Mouse (Mus musculus) midbrain, embryonic 10.5 days (tissue): Measurements from ENCODE around the gene Olig1. TPM values are rescaled to one million over a fixed set of nuclear protein-coding genes. Genes with fewer than 3 reads are reported as not detected.
A peak's percentile ranks its signal among the peaks of the same experiment; 100 is the strongest.

ENCODE experiments used
- DNase-seq: peaks from one replicate; pipeline ENCODE4 v3.0.0-alpha.2; 2017; ENCODE audit warnings: low spot score
- H3K27ac ChIP-seq: fragments of 300-500 bp; sonication (generic); replicated peaks from 2 replicates; pipeline ENCODE4 v1.5.1; 2016; ENCODE audit warnings: mild to moderate bottlenecking
- H3K27me3 ChIP-seq: fragments of 300-500 bp; sonication (generic); 2 replicates; pipeline ENCODE4 v1.6.1; 2016; ENCODE audit warnings: low read depth, mild to moderate bottlenecking; ENCODE audit not compliant: poor library complexity, severe bottlenecking
- H3K36me3 ChIP-seq: fragments of 300-500 bp; sonication (generic); 2 replicates; pipeline ENCODE4 v1.6.1; 2016; ENCODE audit warnings: mild to moderate bottlenecking, moderate library complexity
- H3K4me1 ChIP-seq: fragments of 300-500 bp; sonication (generic); 2 replicates; pipeline ENCODE4 v1.6.1; 2016
- H3K4me3 ChIP-seq: fragments of 300-500 bp; sonication (generic); 2 replicates; pipeline ENCODE4 v1.5.1; 2016; ENCODE audit warnings: mild to moderate bottlenecking, moderate library complexity
- H3K9me3 ChIP-seq: fragments of 300-500 bp; sonication (generic); replicated peaks from 2 replicates; pipeline ENCODE4 v1.6.1; 2016; ENCODE audit warnings: mild to moderate bottlenecking
- WGBS: fragments of 180-500 bp; shearing (Covaris S2); methylation state at CpG from one replicate; pipeline ENCODE4 v1.1.7; 2016; 5-methylcytosine and 5-hydroxymethylcytosine counted together
- polyA plus RNA-seq: library from polyadenylated mRNA; unstranded; fragments of >200 nt; fragmentation: Nextera tagmentation; extraction: Ambion mirVana; gene quantifications from 2 replicates; pipeline ENCODE4 v1.2.1, GENCODE M21; 2016

The Olig1 gene
- polyA plus RNA-seq, 1 experiment from 2014 or later = 8.8 TPM

DNA sequence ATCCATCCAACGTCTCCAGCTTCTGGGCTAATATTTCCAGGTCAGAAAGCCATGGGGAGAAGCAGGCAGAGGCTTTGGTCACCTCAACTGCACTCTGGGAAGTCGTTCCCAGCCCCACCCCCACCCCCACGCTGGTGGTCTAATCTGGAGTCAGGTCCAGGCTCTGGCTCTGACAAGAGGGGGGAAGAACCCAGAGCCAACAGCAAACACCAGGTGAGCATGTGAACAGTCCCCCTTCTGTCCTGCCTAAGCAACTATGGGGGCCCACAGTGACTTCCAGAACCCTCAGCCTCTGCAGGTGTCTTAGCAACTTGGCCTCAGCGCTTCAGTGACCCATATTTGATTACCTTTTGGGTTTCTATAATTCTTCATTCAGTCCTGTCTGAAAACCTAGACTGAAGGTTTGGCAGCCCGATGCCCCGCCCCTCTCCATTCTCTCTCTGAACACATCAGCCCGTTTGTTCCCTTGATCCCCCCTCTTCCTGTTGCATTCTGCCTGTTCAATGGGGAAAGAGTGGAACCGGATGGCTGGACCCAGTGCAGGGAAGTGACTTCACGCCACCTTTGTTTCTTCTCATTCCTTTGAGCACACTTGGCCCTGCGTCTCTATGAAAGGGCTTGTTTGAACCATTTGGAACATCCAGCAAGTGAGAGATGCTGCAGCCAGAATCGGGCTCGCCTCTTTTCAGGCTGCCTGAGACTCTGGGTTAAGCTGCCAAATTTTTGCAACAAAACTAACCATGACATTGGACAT, 6.9 kb upstream of the Olig1 start:
- WGBS = 33% methylated on average over 12 of the region's 12 CpGs
- Histone ChIP-seq H3K9me3 (no peaks in the 10 kb centered on the region), H3K4me1 (peaks cover 14% of the 10 kb centered on the region), H3K27ac (no peak overlapping the region), H3K4me3 (no peak overlapping the region), H3K27me3 (peaks cover 100% of the 10 kb centered on the region), H3K36me3 (no peaks in the 10 kb centered on the region)
- no peak for DNase-seq

- no peak for DNase-seq
- no peak overlapping the region for H3K27ac ChIP-seq
- no peak overlapping the region for H3K4me3 ChIP-seq
- H3K27me3 ChIP-seq = peaks cover 100% of the 10 kb centered on the region
- 80% methylated on average over 6 of the region's 6 CpGs for WGBS
- H3K9me3 ChIP-seq = no peaks in the 10 kb centered on the region
- peaks cover 34% of the 10 kb centered on the region for H3K4me1 ChIP-seq
- H3K36me3 ChIP-seq = no peaks in the 10 kb centered on the region
Observed at GRCm38 (mm10) chr16:91265972-91266371, 3.6 kb upstream of the Olig1 start.

DNA sequence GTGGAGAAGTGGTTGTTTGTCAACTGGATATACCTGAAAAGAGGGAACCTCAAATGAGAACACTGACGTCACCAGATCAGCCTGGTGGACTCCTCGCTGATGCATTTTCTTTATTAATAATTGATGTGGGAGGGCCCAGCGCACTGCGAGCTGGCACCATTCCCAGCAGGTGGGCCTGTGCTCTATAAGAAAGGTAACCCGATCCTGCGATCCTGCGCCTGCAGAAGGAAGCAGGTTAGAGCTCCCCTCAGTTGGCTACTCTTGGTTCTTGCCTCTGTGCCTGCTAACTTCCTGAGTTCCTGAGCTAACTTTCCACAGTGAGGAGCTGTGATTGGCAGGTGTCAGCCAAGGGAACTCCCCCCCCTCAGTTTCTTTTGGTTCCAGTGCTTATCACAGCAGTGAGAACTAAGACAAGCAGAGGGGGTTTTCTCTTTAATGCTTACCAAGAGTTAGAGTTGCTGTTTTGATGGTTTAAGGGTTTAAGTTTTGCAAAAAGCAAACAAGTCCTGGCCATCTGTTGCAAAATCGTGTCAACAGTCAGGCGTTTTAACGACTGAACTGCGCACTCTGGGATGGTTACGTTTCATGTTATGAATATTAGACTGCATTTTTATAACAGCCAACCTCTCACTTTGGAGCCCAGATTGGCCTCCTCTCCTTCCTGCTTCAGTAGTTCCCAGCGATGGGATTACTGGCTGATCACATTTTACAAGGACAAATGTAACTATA, 684 bp upstream of the Olig1 start:
- Histone ChIP-seq H3K4me1 (peaks cover 30% of the 10 kb centered on the region), H3K36me3 (no peaks in the 10 kb centered on the region), H3K4me3 (peak overlapping the region; percentile 59), H3K27ac (no peak overlapping the region), H3K27me3 (peaks cover 100% of the 10 kb centered on the region), H3K9me3 (no peaks in the 10 kb centered on the region)
- 6% methylated on average over 13 of the region's 13 CpGs for whole genome bisulfite sequencing
- no peak for DNase-seq

GRCm38 (mm10) chr16:91270212-91270971, 820 bp downstream of the Olig1 start:
- WGBS = under 1% methylated on average over 63 of the region's 63 CpGs

GRCm38 (mm10) chr16:91270982-91271549, 1.5 kb downstream of the Olig1 start:
- under 1% methylated on average over 29 of the region's 29 CpGs for WGBS
- peaks cover 100% of the 10 kb centered on the region for H3K27me3 ChIP-seq
- H3K4me1 ChIP-seq = peaks cover 30% of the 10 kb centered on the region
- no peak overlapping the region for H3K27ac ChIP-seq
- peak; percentile 47 for DNase-seq
- no peaks in the 10 kb centered on the region for H3K36me3 ChIP-seq
- H3K9me3 ChIP-seq = no peaks in the 10 kb centered on the region
- peak overlapping the region; percentile 59 for H3K4me3 ChIP-seq

More at GRCm38 (mm10) chr16:91270212-91270971, 820 bp downstream of the Olig1 start:
- Histone ChIP-seq H3K27me3 (peaks cover 100% of the 10 kb centered on the region), H3K36me3 (no peaks in the 10 kb centered on the region), H3K4me1 (peaks cover 30% of the 10 kb centered on the region), H3K27ac (peak overlapping the region; percentile 28; the same call in 1 of the 2 replicates), H3K4me3 (peak overlapping the region; percentile 59), H3K9me3 (no peaks in the 10 kb centered on the region)
- peak; percentile 51 for DNase-seq

- WGBS = 3% methylated on average over 20 of the region's 20 CpGs
- Histone ChIP-seq H3K9me3 (no peaks in the 10 kb centered on the region), H3K4me3 (peak overlapping the region; percentile 59; the same call in 1 of the 2 replicates), H3K27ac (no peak overlapping the region), H3K4me1 (peaks cover 30% of the 10 kb centered on the region), H3K36me3 (no peaks in the 10 kb centered on the region), H3K27me3 (peaks cover 100% of the 10 kb centered on the region)
- no peak for DNase-seq
Observed at GRCm38 (mm10) chr16:91271634-91272033, 2.1 kb downstream of the Olig1 start.

GRCm38 (mm10) chr16:91280516-91280915, 10.9 kb downstream of the Olig1 start:
- H3K9me3 ChIP-seq = no peaks in the 10 kb centered on the region
- no peak overlapping the region for H3K4me3 ChIP-seq
- WGBS = 62% methylated on average over 4 of the region's 4 CpGs
- no peak for DNase-seq
- H3K36me3 ChIP-seq = no peaks in the 10 kb centered on the region
- H3K4me1 ChIP-seq = peaks cover 10% of the 10 kb centered on the region; the same call in 1 of the 2 replicates
- peaks cover 90% of the 10 kb centered on the region for H3K27me3 ChIP-seq
- no peak overlapping the region for H3K27ac ChIP-seq

GRCm38 (mm10) chr16:91292080-91292479, 22.5 kb downstream of the Olig1 start:
- Histone ChIP-seq H3K27ac (0 out of 2 replicates have a peak overlapping the region, but pooled peaks have one; percentile 23), H3K4me3 (no peak overlapping the region), H3K9me3 (no peaks in the 10 kb centered on the region), H3K4me1 (peaks cover 25% of the 10 kb centered on the region), H3K27me3 (peaks cover 90% of the 10 kb centered on the region), H3K36me3 (no peaks in the 10 kb centered on the region)
- no peak for DNase-seq
- 76% methylated on average over 7 of the region's 7 CpGs for WGBS

GRCm38 (mm10) chr16:91292719-91293333, 23.3 kb downstream of the Olig1 start:
- no peak overlapping the region for H3K4me3 ChIP-seq
- WGBS = 62% methylated on average over 11 of the region's 11 CpGs
- H3K4me1 ChIP-seq = peaks cover 33% of the 10 kb centered on the region
- H3K36me3 ChIP-seq = no peaks in the 10 kb centered on the region
- 0 out of 2 replicates have a peak overlapping the region, but pooled peaks have one; percentile 23 for H3K27ac ChIP-seq
- DNase-seq = no peak
- H3K27me3 ChIP-seq = peaks cover 98% of the 10 kb centered on the region
- H3K9me3 ChIP-seq = no peaks in the 10 kb centered on the region

DNA sequence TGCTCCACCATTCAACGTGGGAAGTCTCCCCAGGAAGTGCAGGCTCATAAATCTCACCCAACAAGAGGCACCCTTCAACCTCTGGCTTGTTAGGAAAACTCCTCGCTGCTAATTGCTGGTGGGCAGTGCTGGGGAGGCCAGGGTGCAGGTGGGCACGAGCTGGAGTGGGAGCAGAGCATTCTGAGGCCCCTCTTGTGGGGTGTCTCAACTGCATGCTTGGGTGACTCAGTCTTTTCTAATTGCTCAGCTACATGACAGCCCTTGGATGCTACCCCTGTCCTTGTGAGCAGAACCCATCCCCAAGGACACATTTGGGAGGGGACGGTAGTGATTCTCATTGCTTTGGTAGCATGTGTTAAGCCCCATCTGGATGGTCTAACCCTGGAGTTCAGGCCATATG, 28.2 kb downstream of the Olig1 start:
- no peaks in the 10 kb centered on the region for H3K36me3 ChIP-seq
- no peak overlapping the region for H3K4me3 ChIP-seq
- peaks cover 99% of the 10 kb centered on the region for H3K27me3 ChIP-seq
- 62% methylated on average over 4 of the region's 4 CpGs for WGBS
- no peaks in the 10 kb centered on the region for H3K9me3 ChIP-seq
- DNase-seq = no peak
- no peak overlapping the region for H3K27ac ChIP-seq
- peaks cover 62% of the 10 kb centered on the region for H3K4me1 ChIP-seq

GRCm38 (mm10) chr16:91299412-91299811, 29.8 kb downstream of the Olig1 start:
- Histone ChIP-seq H3K4me3 (no peak overlapping the region), H3K4me1 (peaks cover 63% of the 10 kb centered on the region)
- 90% methylated on average over 7 of the region's 7 CpGs for WGBS

More at GRCm38 (mm10) chr16:91299412-91299811, 29.8 kb downstream of the Olig1 start:
- H3K36me3 ChIP-seq = no peaks in the 10 kb centered on the region
- H3K27ac ChIP-seq = no peak overlapping the region
- no peaks in the 10 kb centered on the region for H3K9me3 ChIP-seq
- no peak for DNase-seq
- H3K27me3 ChIP-seq = peaks cover 100% of the 10 kb centered on the region
